Mouse (Mus musculus): Measurements from ENCODE around the gene Nipbl. TPM values are rescaled to one million over a fixed set of nuclear protein-coding genes. Genes with fewer than 3 reads are reported as not detected.
A peak's percentile ranks its signal among the peaks of the same experiment; 100 is the strongest.

Gene Nipbl
- polyA plus RNA-seq, 1 experiment = 2.9 TPM

DNA sequence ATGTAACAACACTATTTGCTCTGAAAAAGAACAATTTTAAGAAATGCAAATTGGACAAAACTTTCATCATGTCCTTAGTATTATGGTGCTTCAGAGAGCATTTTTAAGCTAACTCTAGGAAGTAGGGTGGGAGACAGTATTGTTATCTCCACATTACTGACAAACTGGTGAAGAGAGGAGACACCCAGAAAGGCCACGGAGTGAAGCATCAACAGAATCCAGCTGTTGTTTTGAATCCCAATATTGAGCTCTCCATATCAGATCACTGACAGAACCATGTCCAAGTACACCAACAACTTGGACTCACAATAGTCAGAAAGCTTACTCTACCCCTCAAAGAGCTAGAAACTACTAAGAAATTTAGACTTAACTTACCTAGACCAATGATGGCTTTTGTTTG is 138.8 kb downstream of the Nipbl start:
- Histone ChIP-seq H3K4me1 (ENCODE audit: control insufficient read depth, insufficient read depth, insufficient read length, low read length) (no peaks in the 10 kb centered on the region), H3K4me3 (ENCODE audit: low read depth, low read length) (no peak overlapping the region), H3K27ac (ENCODE audit: insufficient read depth, low read depth, low read length) (no peak overlapping the region), H3K27me3 (ENCODE audit: control insufficient read depth, insufficient read depth, low read length) (no peaks in the 10 kb centered on the region), H3K36me3 (ENCODE audit: control insufficient read depth, insufficient read depth, low read length) (peaks cover 53% of the 10 kb centered on the region)
- 100% methylated on average over 1 of the region's 1 CpGs for WGBS
- TF ChIP-seq POLR2A (IDR thresholded peaks at IDR 0.05; ENCODE audit: low read depth, low read length) (no peak), CTCF (IDR thresholded peaks at IDR 0.05; ENCODE audit: extremely low read depth, insufficient read length, insufficient replicate concordance, low read depth, low read length) (no peak)

- Histone ChIP-seq H3K27me3 (ENCODE audit: control insufficient read depth, insufficient read depth, low read length) (no peaks in the 10 kb centered on the region), H3K27ac (ENCODE audit: insufficient read depth, low read depth, low read length) (no peak overlapping the region), H3K4me3 (ENCODE audit: low read depth, low read length) (no peak overlapping the region), H3K36me3 (ENCODE audit: control insufficient read depth, insufficient read depth, low read length) (peaks cover 63% of the 10 kb centered on the region), H3K4me1 (ENCODE audit: control insufficient read depth, insufficient read depth, insufficient read length, low read length) (no peaks in the 10 kb centered on the region)
- 92% methylated on average over 10 of the region's 10 CpGs for WGBS
- TF ChIP-seq POLR2A (IDR thresholded peaks at IDR 0.05; ENCODE audit: low read depth, low read length) = no peak
- TF ChIP-seq CTCF (IDR thresholded peaks at IDR 0.05; ENCODE audit: extremely low read depth, insufficient read length, insufficient replicate concordance, low read depth, low read length) = no peak
Measured at GRCm38 (mm10) chr15:8302944-8303343, 141.3 kb downstream of the Nipbl start.

GRCm38 (mm10) chr15:8294150-8294549 is 150.1 kb downstream of the Nipbl start:
- WGBS = 92% methylated on average over 6 of the region's 6 CpGs
- no peak overlapping the region for H3K4me3 ChIP-seq (ENCODE audit: low read depth, low read length)
- H3K4me1 ChIP-seq (ENCODE audit: control insufficient read depth, insufficient read depth, insufficient read length, low read length) = no peaks in the 10 kb centered on the region
- peaks cover 64% of the 10 kb centered on the region for H3K36me3 ChIP-seq (ENCODE audit: control insufficient read depth, insufficient read depth, low read length)
- TF ChIP-seq POLR2A (IDR thresholded peaks at IDR 0.05; ENCODE audit: low read depth, low read length) = no peak
- no peak for TF ChIP-seq CTCF (IDR thresholded peaks at IDR 0.05; ENCODE audit: extremely low read depth, insufficient read length, insufficient replicate concordance, low read depth, low read length)
- H3K27me3 ChIP-seq (ENCODE audit: control insufficient read depth, insufficient read depth, low read length) = no peaks in the 10 kb centered on the region
- no peak overlapping the region for H3K27ac ChIP-seq (ENCODE audit: insufficient read depth, low read depth, low read length)

DNA sequence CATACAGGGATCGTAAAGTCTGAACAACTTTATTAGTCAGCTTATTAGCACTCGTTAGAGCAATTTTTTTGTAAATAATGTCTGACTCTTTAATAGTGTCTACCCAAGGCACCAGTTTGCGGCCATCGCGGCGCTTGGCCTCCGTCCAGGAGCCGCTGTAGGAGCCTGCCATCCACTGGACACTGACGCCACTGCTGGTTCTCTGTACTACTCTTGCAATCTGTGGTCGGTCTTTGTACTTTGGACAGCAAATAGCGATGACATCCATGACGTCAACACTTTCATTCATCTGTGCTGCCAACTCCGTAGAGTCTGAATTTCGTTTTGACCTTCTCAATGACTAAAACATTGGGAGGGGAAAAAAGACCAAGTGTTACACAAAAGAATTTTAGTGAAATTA is 153.0 kb downstream of the Nipbl start:
- Histone ChIP-seq H3K4me1 (ENCODE audit: control insufficient read depth, insufficient read depth, insufficient read length, low read length) (no peaks in the 10 kb centered on the region), H3K27me3 (ENCODE audit: control insufficient read depth, insufficient read depth, low read length) (no peaks in the 10 kb centered on the region), H3K4me3 (ENCODE audit: low read depth, low read length) (no peak overlapping the region), H3K27ac (ENCODE audit: insufficient read depth, low read depth, low read length) (no peak overlapping the region), H3K36me3 (ENCODE audit: control insufficient read depth, insufficient read depth, low read length) (peaks cover 42% of the 10 kb centered on the region)
- WGBS = 85% methylated on average over 14 of the region's 14 CpGs
- TF ChIP-seq POLR2A (IDR thresholded peaks at IDR 0.05; ENCODE audit: low read depth, low read length) = no peak
- TF ChIP-seq CTCF (IDR thresholded peaks at IDR 0.05; ENCODE audit: extremely low read depth, insufficient read length, insufficient replicate concordance, low read depth, low read length) = no peak

- Histone ChIP-seq H3K27me3 (ENCODE audit: control insufficient read depth, insufficient read depth, low read length) (no peaks in the 10 kb centered on the region), H3K27ac (ENCODE audit: insufficient read depth, low read depth, low read length) (no peak overlapping the region), H3K36me3 (ENCODE audit: control insufficient read depth, insufficient read depth, low read length) (no peaks in the 10 kb centered on the region), H3K4me3 (ENCODE audit: low read depth, low read length) (no peak overlapping the region), H3K4me1 (ENCODE audit: control insufficient read depth, insufficient read depth, insufficient read length, low read length) (no peaks in the 10 kb centered on the region; the same call in 1 of the 2 replicates)
- TF ChIP-seq POLR2A (IDR thresholded peaks at IDR 0.05; ENCODE audit: low read depth, low read length) (no peak), CTCF (IDR thresholded peaks at IDR 0.05; ENCODE audit: extremely low read depth, insufficient read length, insufficient replicate concordance, low read depth, low read length) (no peak)
- WGBS = 31% methylated on average over 2 of the region's 2 CpGs
Measured at GRCm38 (mm10) chr15:8282155-8282554, 162.1 kb downstream of the Nipbl start.

DNA sequence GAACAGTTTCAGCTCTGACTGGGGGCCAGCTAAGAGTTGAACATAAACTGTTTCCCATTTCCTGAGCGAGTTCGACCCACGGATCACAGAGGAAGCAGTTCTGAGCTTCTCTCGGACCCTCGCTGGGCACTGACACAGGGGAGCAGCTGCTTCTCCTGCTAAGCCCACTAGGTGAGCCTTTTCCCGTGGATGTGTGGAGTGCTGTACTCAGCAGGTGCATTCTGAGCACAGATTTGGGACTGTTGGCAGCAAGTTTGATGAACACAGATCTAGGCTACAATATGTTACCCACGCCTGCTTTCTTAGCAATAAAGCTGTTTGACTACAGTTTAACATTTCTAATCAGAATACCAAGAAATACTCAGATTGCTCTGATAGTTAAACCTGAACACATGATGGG is 162.6 kb downstream of the Nipbl start:
- H3K36me3 ChIP-seq (ENCODE audit: control insufficient read depth, insufficient read depth, low read length) = no peaks in the 10 kb centered on the region

GRCm38 (mm10) chr15:8279929-8280610 is 164.2 kb downstream of the Nipbl start:
- TF ChIP-seq CTCF (IDR thresholded peaks at IDR 0.05; ENCODE audit: extremely low read depth, insufficient read length, insufficient replicate concordance, low read depth, low read length) (no peak), POLR2A (IDR thresholded peaks at IDR 0.05; ENCODE audit: low read depth, low read length) (no peak)
- H3K4me3 ChIP-seq (ENCODE audit: low read depth, low read length) = peak overlapping the region; percentile 60
- WGBS = 26% methylated on average over 20 of the region's 20 CpGs
- H3K4me1 ChIP-seq (ENCODE audit: control insufficient read depth, insufficient read depth, insufficient read length, low read length) = no peaks in the 10 kb centered on the region; the same call in 1 of the 2 replicates
- H3K27ac ChIP-seq (ENCODE audit: insufficient read depth, low read depth, low read length) = no peak overlapping the region
- no peaks in the 10 kb centered on the region for H3K36me3 ChIP-seq (ENCODE audit: control insufficient read depth, insufficient read depth, low read length)
- H3K27me3 ChIP-seq (ENCODE audit: control insufficient read depth, insufficient read depth, low read length) = no peaks in the 10 kb centered on the region

More for the DNA sequence above, 162.6 kb downstream of the Nipbl start:
- Histone ChIP-seq H3K4me3 (ENCODE audit: low read depth, low read length) (no peak overlapping the region), H3K27me3 (ENCODE audit: control insufficient read depth, insufficient read depth, low read length) (no peaks in the 10 kb centered on the region), H3K27ac (ENCODE audit: insufficient read depth, low read depth, low read length) (no peak overlapping the region), H3K4me1 (ENCODE audit: control insufficient read depth, insufficient read depth, insufficient read length, low read length) (no peaks in the 10 kb centered on the region; the same call in 1 of the 2 replicates)
- 66% methylated on average over 7 of the region's 7 CpGs for WGBS
- no peak for TF ChIP-seq CTCF (IDR thresholded peaks at IDR 0.05; ENCODE audit: extremely low read depth, insufficient read length, insufficient replicate concordance, low read depth, low read length)
- TF ChIP-seq POLR2A (IDR thresholded peaks at IDR 0.05; ENCODE audit: low read depth, low read length) = no peak

Measured in small intestine, adult 2 months (tissue).